11 mouse cellular contexts compared by ENCODE assay signal in the genomic region with DNA sequence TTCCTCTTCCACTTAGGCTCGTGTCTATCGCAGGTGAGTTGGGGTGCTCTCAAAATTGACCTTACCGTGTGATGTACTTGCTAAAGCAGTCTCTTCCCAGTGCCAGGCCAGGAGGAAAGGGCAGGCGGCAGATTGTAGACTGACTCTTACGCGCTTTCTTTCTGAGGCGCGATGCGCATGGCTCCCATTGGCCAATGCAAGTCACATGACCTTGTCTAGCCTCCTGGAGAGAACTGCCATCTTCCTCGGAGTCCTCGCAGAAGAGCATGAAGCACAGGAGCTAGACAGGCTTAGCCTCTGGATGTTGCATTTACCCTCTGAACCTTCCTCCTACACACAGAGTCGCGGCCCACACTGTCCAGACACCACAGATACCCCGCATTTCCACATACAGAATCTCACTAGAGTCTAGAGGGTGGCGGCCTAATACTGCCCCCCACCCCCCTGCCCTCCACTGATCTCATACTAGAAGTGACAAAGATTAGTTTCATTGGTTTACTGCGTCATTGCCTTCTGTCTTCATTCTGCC.
DNase-seq lines count a peak whose midpoint lies in the region; ATAC-seq lines count a peak whose summit lies in the region.
"Had no signal": no experiment of that assay in that cellular context is flagged by ENCODE, and none has a peak within 500 bp of the region (broad histone marks: within the 10 kb centered on the region; RNA-seq: fewer than 3 reads in every experiment).

No protein-coding gene starts in this region.

- peak; percentile 68 for ATAC-seq in lung, embryonic 15.5 days (ENCODE audit: borderline replicate concordance, extremely low read depth, low FRiP score, low TSS enrichment)
- ATAC-seq in kidney, embryonic 15.5 days (replicated peaks; ENCODE audit: low FRiP score): no peak
- ATAC-seq: inflammation-experienced regulatory T-cells, adult 6 months; liver, embryonic 12.5 days had no signal

- no peaks in the 10 kb centered on the region for H3K36me3 ChIP-seq in heart, embryonic 10.5 days
- no peaks in the 10 kb centered on the region for H3K36me3 ChIP-seq in lung, embryonic 15.5 days
- no peaks in the 10 kb centered on the region for H3K36me3 ChIP-seq in kidney, embryonic 15.5 days
- H3K36me3 ChIP-seq: limb, embryonic 10.5 days; liver, embryonic 12.5 days had no signal

- no peak overlapping the region for H3K9ac ChIP-seq in lung, embryonic 15.5 days
- H3K9ac ChIP-seq in kidney, embryonic 15.5 days: no peak overlapping the region
- H3K9ac ChIP-seq: liver, embryonic 12.5 days had no signal

- peaks cover 7% of the 10 kb centered on the region; the same call in 1 of the 2 replicates for H3K27me3 ChIP-seq in heart, embryonic 10.5 days (ENCODE audit: insufficient read depth, poor library complexity, severe bottlenecking)
- H3K27me3 ChIP-seq in lung, embryonic 15.5 days: peaks cover 8% of the 10 kb centered on the region; the same call in 1 of the 2 replicates
- peaks cover 3% of the 10 kb centered on the region; the same call in 1 of the 2 replicates for H3K27me3 ChIP-seq in kidney, embryonic 15.5 days
- H3K27me3 ChIP-seq: liver, embryonic 12.5 days had no signal

- no peak overlapping the region for H3K4me2 ChIP-seq in lung, embryonic 15.5 days
- no peak overlapping the region for H3K4me2 ChIP-seq in kidney, embryonic 15.5 days
- H3K4me2 ChIP-seq: liver, embryonic 12.5 days had no signal

- intact Hi-C loops in heart, postnatal 36 days (cut with DNase I): loop anchor here (5.0 to 10.0 kb wide), 3 partner anchors 343 to 1040 kb away; no protein-coding TSS in a partner anchor

- 93% methylated on average over 16 of the region's 16 CpGs for WGBS in heart, embryonic 10.5 days
- 90% methylated on average over 16 of the region's 16 CpGs for WGBS in lung, embryonic 15.5 days
- 93% methylated on average over 16 of the region's 16 CpGs for WGBS in kidney, embryonic 15.5 days

- peaks cover 24% of the 10 kb centered on the region for H3K4me1 ChIP-seq in heart, embryonic 10.5 days
- H3K4me1 ChIP-seq in lung, embryonic 15.5 days: no peaks in the 10 kb centered on the region
- H3K4me1 ChIP-seq in kidney, embryonic 15.5 days: no peaks in the 10 kb centered on the region
- H3K4me1 ChIP-seq: liver, embryonic 12.5 days had no signal

- H3K9me3 ChIP-seq in heart, embryonic 10.5 days: no peaks in the 10 kb centered on the region
- H3K9me3 ChIP-seq in lung, embryonic 15.5 days: no peaks in the 10 kb centered on the region
- no peaks in the 10 kb centered on the region for H3K9me3 ChIP-seq in kidney, embryonic 15.5 days (replicated peaks)
- H3K9me3 ChIP-seq: limb, embryonic 10.5 days; liver, embryonic 12.5 days had no signal

- peak overlapping the region; percentile 13; the same call in 1 of the 2 replicates for H3K27ac ChIP-seq in heart, embryonic 10.5 days
- H3K27ac ChIP-seq in lung, embryonic 15.5 days: no peak overlapping the region
- no peak overlapping the region for H3K27ac ChIP-seq in kidney, embryonic 15.5 days
- H3K27ac ChIP-seq: limb, embryonic 10.5 days; liver, embryonic 12.5 days had no signal

- no peak overlapping the region for H3K4me3 ChIP-seq in heart, embryonic 10.5 days
- H3K4me3 ChIP-seq in lung, embryonic 15.5 days: no peak overlapping the region
- no peak overlapping the region for H3K4me3 ChIP-seq in kidney, embryonic 15.5 days (replicated peaks)
- H3K4me3 ChIP-seq: limb, embryonic 10.5 days; liver, embryonic 12.5 days had no signal

- no peak for DNase-seq in heart, embryonic 10.5 days (ENCODE audit: low spot score)
- DNase-seq in heart, postnatal 4 days: no peak
- DNase-seq in lung, postnatal 4 days: no peak
- DNase-seq in ZHBTc4 (ENCODE audit: low read depth, low spot score): peak; percentile 18
- peak; percentile 1 to 10 for DNase-seq in heart, postnatal 36 days
- DNase-seq in gastrocnemius, adult 18-20 months (ENCODE audit: low spot score): no peak

Comparison
In these comparisons a context has a peak if more than half of its experiments do, and no peak if none do; other contexts are left out.
1. DNase-seq: peak in ZHBTc4 (single experiment) and heart, postnatal 36 days (2 of 2); none in heart, embryonic 10.5 days (single experiment), heart, postnatal 4 days (single experiment), lung, postnatal 4 days (0 of 2) and gastrocnemius, adult 18-20 months (single experiment).